Mouse (Mus musculus): ENCODE results near the gene Mad2l2. TPM values are rescaled to one million over a fixed set of nuclear protein-coding genes. Genes with fewer than 3 reads are reported as not detected.

The Mad2l2 gene
- polyA plus RNA-seq, 1 experiment from 2014 or later = 25.5 TPM

DNA sequence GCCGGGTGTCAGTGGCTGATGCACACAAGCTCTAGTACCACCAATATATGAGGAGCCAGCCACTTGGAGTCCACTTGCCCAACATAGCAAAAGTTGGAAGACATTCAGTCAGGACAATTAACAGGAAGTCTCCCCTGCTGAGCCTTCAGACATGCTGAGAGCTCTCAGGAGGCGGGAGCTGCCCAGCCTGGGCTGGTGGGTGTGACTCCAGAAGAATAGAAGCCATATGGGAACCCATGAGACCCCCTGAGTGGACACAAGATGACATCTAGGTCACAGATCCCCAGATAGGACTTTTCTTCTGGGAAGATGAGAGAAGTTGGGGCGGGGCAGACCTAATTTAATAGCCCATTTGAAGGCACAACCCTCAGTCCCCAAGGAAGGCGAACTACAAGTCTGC is 41.0 kb upstream of the Mad2l2 start:
- no peak overlapping the region for H3K4me2 ChIP-seq
- H3K9me3 ChIP-seq (replicated peaks) = no peaks in the 10 kb centered on the region
- peaks cover 38% of the 10 kb centered on the region for H3K4me1 ChIP-seq
- no peak overlapping the region for H3K4me3 ChIP-seq
- H3K36me3 ChIP-seq = no peaks in the 10 kb centered on the region
- 69% methylated on average over 4 of the region's 4 CpGs for WGBS (ENCODE audit: insufficient replicate concordance)
- no peak overlapping the region for H3K9ac ChIP-seq
- no peak for ATAC-seq
- no peak overlapping the region for H3K27ac ChIP-seq
- H3K27me3 ChIP-seq (replicated peaks) = no peaks in the 10 kb centered on the region

DNA sequence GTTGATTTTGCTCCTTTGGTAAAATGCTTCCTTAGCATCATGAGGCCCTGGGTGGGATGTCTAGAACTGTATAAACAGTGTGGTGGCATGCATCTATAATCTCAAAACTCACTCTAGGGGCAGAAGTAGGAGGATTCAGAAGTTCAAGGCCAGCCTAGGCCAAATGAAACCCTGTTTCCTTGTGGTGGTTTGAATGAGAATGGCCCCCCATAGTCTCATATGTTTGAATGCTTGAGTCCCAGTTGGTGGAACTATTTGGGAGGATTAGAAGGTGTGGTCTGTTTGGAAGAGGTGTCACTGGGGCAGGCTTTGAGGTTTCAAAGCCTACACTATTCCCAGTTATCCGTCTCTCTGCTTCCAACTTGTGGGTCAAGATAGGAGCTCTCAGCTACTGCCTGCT is 39.0 kb upstream of the Mad2l2 start:
- no peak overlapping the region for H3K27ac ChIP-seq
- H3K4me3 ChIP-seq = no peak overlapping the region
- H3K4me2 ChIP-seq = no peak overlapping the region
- H3K9ac ChIP-seq = no peak overlapping the region
- H3K27me3 ChIP-seq (replicated peaks) = 0 out of 2 replicates have a peak, but pooled peaks cover 3% of the 10 kb centered on the region
- ATAC-seq = no peak
- no peaks in the 10 kb centered on the region for H3K9me3 ChIP-seq (replicated peaks)
- 86% methylated on average over 1 of the region's 1 CpGs for WGBS (ENCODE audit: insufficient replicate concordance)
- peaks cover 19% of the 10 kb centered on the region for H3K4me1 ChIP-seq
- no peaks in the 10 kb centered on the region for H3K36me3 ChIP-seq

DNA sequence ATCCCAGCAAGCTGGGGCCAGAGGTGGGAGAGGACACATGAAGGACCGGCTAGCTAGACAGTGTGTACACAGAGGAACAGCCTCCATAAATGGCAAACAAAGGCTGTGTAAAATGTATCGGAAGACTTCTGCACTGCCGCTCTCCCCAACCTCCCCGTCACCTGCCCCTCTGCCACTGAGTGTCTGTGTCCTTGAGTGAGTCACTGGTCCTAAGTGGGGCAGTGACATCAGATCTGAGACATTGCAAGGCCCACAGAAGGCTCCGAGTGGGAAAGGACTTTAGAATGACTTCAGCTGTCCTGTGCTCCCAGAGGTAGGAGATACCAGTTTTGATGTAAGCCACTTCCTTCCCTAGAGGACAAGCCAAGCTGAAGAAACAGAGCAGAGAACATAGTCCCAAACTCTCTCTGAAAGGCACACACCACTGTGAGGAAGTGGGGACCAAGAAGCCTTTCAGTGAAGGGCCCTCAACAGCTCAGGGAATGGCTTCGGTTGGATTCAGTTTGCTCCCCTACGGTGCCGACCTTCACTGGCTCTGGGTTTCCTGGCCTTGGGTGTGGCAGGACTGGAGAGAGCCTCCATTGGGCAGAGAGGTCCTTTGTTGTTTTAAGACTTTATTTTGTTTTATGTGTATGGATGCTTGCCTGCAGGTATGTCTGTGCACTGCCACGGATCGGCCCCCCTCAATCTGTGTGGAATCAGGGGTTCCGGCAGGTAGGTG is 37.5 kb upstream of the Mad2l2 start:
- Histone ChIP-seq H3K27me3 (replicated peaks) (0 out of 2 replicates have a peak, but pooled peaks cover 3% of the 10 kb centered on the region), H3K9ac (no peak overlapping the region), H3K9me3 (replicated peaks) (no peaks in the 10 kb centered on the region), H3K4me1 (peaks cover 4% of the 10 kb centered on the region), H3K36me3 (no peaks in the 10 kb centered on the region), H3K4me3 (no peak overlapping the region), H3K27ac (no peak overlapping the region), H3K4me2 (no peak overlapping the region)
- WGBS (ENCODE audit: insufficient replicate concordance) = 76% methylated on average over 11 of the region's 11 CpGs
- ATAC-seq = no peak

DNA sequence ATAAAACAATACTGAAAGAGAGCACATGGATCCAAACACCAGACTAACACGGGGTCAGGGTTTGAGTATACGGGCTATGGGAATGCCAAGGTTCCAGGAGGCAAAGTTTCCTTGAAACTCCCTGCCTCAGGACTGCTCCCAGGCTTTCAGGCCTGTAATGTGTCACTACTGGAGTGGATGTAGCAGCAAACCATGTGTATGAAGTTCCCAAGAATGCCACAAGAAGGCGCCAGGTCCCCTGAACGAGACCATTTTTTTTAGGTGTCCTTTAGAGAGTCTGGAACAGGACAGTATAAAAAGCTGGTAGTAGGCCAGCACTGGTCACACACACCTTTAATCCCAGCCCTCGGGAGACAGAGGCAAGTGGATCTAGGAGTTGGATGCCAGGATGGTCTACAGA is 36.0 kb upstream of the Mad2l2 start:
- Histone ChIP-seq H3K4me1 (no peaks in the 10 kb centered on the region), H3K27me3 (replicated peaks) (0 out of 2 replicates have a peak, but pooled peaks cover 3% of the 10 kb centered on the region), H3K36me3 (no peaks in the 10 kb centered on the region), H3K9ac (no peak overlapping the region), H3K9me3 (replicated peaks) (no peaks in the 10 kb centered on the region), H3K27ac (no peak overlapping the region), H3K4me3 (no peak overlapping the region), H3K4me2 (no peak overlapping the region)
- 74% methylated on average over 5 of the region's 5 CpGs for WGBS (ENCODE audit: insufficient replicate concordance)
- no peak for ATAC-seq

DNA sequence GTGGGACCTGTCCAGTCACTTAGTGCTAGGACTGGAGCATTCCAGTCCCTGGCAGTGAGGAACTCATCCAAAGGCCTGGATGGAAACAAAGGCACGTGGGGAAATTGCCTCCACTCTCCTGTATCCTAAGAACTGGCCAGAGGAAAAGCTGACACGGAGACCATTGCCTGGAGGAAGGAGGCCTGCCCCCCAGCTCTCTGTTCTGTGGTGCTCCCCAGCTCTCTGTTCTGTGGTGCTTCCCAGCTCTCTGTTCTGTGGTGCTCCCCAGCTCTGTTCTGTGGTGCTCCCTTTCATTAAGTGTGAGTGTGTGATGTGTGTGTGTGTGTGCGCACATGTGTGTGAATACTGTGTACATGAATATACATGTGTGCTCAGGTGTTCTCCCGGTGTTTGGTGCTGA is 35.1 kb upstream of the Mad2l2 start:
- H3K27ac ChIP-seq = no peak overlapping the region
- no peaks in the 10 kb centered on the region for H3K9me3 ChIP-seq (replicated peaks)
- peaks cover 3% of the 10 kb centered on the region; the same call in 1 of the 2 replicates for H3K27me3 ChIP-seq (replicated peaks)
- WGBS (ENCODE audit: insufficient replicate concordance) = 65% methylated on average over 4 of the region's 4 CpGs
- ATAC-seq = no peak
- no peak overlapping the region for H3K9ac ChIP-seq
- H3K36me3 ChIP-seq = no peaks in the 10 kb centered on the region
- no peak overlapping the region for H3K4me2 ChIP-seq
- no peak overlapping the region for H3K4me3 ChIP-seq
- no peaks in the 10 kb centered on the region for H3K4me1 ChIP-seq

DNA sequence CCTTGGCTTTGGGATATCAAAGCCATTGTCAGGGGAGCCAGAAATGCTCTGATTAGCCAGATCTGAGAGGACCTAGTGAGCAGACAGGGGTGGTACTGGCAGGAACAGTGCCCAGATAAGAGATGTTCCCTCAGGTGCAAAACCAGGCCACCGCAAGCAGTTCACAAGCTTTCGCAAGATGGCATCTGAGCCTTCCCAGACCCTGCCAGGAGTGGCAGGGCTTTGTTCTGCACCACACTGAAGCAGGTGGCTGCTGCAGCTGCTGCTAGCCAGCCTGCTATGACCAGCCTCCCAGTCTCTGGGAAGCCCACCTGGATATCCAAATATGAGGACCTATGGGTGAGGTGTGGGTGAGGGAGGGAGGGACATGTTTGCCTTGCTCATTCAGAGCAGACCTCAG is 32.2 kb upstream of the Mad2l2 start:
- H3K27ac ChIP-seq = no peak overlapping the region
- H3K4me3 ChIP-seq = no peak overlapping the region
- no peak overlapping the region for H3K4me2 ChIP-seq
- H3K4me1 ChIP-seq = peaks cover 7% of the 10 kb centered on the region; the same call in 1 of the 2 replicates
- 82% methylated on average over 2 of the region's 2 CpGs for WGBS (ENCODE audit: insufficient replicate concordance)
- H3K27me3 ChIP-seq (replicated peaks) = peaks cover 13% of the 10 kb centered on the region
- ATAC-seq = no peak
- no peak overlapping the region for H3K9ac ChIP-seq
- no peaks in the 10 kb centered on the region for H3K36me3 ChIP-seq
- no peaks in the 10 kb centered on the region for H3K9me3 ChIP-seq (replicated peaks)

DNA sequence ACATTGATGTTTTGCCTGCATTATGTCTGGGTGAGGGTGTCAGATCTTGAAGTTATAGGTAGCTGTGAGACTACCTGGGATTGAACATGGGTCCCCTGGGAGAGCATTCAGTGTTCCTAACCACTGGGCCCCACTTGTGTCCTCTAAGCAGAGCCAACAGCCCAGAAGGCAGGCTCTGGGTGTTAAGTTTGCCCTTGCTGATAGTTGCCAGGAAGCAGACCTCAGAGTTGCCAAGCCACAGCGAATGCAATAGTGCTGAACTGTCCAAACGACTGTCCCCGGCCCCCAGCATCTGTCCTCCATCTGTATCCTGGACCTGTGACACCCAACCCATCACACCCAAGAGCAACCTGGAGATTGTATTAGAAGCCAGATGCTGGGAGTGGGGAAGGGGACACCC is 31.5 kb upstream of the Mad2l2 start:
- Histone ChIP-seq H3K4me3 (no peak overlapping the region), H3K9ac (no peak overlapping the region), H3K4me2 (no peak overlapping the region), H3K9me3 (replicated peaks) (no peaks in the 10 kb centered on the region), H3K27me3 (replicated peaks) (peaks cover 13% of the 10 kb centered on the region), H3K36me3 (no peaks in the 10 kb centered on the region), H3K4me1 (peaks cover 7% of the 10 kb centered on the region; the same call in 1 of the 2 replicates), H3K27ac (no peak overlapping the region)
- 58% methylated on average over 3 of the region's 3 CpGs for WGBS (ENCODE audit: insufficient replicate concordance)
- ATAC-seq = no peak

DNA sequence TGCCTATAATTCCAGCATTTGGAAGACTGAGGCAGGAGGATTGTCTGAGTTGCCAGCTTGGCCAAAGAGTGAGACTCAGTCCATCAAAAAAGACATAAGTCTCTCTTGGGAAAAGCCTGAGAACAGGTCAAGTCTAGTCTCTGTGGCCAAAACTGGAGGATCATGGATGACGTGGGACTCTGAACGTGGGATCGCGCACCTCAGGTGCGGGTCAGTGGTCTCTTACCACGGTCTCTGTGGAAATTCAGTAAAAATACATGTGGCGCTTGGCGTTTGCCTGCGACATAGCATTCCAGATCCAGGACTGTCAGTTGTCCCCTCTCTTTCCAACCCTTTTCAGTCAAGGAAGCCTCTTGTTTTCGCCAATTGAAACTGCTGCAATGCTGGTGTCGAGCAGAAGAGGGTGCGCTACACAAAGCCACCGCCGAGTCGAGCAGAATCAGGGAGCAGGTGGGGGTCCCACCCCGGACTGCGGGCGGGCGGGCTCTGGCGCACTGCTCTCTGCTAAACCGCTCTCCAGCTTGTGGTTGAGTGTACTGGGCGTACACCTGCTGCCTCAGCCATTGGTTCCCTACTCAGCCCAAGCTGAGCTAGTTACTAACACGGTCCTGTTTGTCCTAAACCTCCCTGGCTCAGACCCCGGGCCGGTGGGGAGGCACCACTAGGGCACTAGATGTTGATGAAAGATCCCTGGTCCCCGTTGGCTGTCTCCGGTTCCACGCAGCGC is 28.2 kb upstream of the Mad2l2 start:
- Histone ChIP-seq H3K4me3 (peak overlapping the region; percentile 25; the same call in 1 of the 2 replicates), H3K4me2 (peak overlapping the region; percentile 56)
- peak; percentile 56 for ATAC-seq

DNA sequence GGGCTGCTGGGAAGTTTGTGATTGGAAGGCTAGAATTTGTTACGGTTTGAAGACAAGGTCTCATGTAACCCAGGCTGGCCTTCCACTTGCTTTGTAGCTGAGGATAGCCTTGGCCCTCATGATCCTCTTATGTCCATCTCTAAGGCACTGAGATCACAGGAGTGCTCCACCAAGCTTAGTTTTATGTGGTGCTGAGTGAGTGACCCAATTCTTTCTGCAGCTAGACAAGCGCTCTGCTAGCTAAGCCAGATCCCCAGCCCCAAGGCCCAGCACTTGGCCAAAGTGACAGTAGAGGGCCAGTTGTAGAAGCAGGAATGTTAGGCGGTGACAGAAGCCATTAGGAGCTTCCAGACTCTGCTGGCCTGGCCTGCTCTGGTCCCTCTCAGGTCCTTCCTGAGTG is 26.0 kb upstream of the Mad2l2 start:
- 73% methylated on average over 3 of the region's 3 CpGs for WGBS (ENCODE audit: insufficient replicate concordance)
- Histone ChIP-seq H3K4me2 (no peak overlapping the region), H3K27ac (no peak overlapping the region), H3K36me3 (no peaks in the 10 kb centered on the region), H3K4me3 (no peak overlapping the region), H3K9ac (no peak overlapping the region), H3K27me3 (replicated peaks) (peaks cover 27% of the 10 kb centered on the region), H3K4me1 (peaks cover 7% of the 10 kb centered on the region; the same call in 1 of the 2 replicates), H3K9me3 (replicated peaks) (no peaks in the 10 kb centered on the region)
- no peak for ATAC-seq

More for the DNA sequence above, 28.2 kb upstream of the Mad2l2 start:
- no peak overlapping the region for H3K27ac ChIP-seq
- H3K27me3 ChIP-seq (replicated peaks) = peaks cover 12% of the 10 kb centered on the region
- no peaks in the 10 kb centered on the region for H3K9me3 ChIP-seq (replicated peaks)
- peaks cover 7% of the 10 kb centered on the region; the same call in 1 of the 2 replicates for H3K4me1 ChIP-seq
- H3K9ac ChIP-seq = no peak overlapping the region
- H3K36me3 ChIP-seq = no peaks in the 10 kb centered on the region
- WGBS (ENCODE audit: insufficient replicate concordance) = 18% methylated on average over 29 of the region's 29 CpGs

DNA sequence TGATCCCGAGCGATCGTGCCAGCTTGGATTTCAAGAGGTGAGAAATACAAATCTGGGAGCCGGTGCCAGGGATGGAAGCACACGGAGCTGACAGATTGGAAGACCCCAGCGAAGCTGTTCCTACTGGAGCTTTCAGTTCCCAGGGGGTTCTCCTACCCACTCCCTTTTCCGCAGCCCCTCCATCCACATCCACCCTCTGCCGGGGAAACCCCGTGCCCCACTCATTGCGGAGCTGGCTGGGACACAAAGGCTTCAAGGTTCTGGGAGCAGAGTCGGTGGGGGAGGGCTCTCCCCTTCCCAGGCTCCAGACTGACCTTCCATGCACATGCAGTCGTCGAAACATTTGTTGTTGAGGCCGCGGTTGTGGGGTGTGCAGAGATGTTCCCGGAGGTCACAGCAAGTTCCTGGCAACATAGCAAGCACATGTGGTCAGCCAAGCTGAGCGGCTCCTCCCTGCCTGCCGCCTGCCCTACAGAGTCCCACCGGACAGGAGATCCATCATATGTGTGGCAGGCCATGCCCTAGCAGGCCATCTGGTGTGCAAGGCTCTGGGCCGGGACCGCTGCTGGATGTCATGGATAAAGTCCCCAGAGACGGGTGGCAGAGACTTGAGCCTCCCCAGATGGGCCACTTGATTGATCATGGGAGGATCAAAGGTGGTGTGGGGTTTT is 22.4 kb upstream of the Mad2l2 start:
- Histone ChIP-seq H3K27ac (no peak overlapping the region), H3K9ac (no peak overlapping the region)

DNA sequence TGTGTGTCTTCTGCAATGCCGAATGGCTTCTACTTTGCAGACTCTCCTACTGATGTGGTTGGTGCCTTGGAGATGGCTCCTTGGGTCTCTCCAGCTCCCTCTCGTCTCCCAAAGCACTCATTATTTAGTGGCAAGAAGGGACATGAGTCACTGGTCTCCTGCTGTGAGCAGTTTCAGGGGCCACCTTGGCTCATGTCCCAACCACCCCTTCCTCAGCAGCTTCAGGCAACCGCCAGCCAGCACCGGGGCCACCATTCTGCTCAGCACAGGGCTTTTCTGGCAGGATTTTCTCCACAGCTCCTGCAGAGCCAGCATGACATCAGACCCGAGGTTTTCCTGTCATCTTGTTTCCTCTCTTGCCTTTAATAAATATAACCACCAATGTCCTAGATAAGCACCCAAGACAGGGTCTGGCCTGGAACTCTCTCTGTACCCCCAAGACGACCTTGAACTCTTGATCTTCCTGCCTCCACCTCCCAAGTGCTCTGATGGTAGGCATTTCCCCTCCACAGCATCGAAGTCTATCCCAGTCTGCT is 21.6 kb upstream of the Mad2l2 start:
- no peaks in the 10 kb centered on the region for H3K9me3 ChIP-seq (replicated peaks)
- H3K9ac ChIP-seq = no peak overlapping the region
- peak; percentile 29; the same call in 1 of the 2 replicates for ATAC-seq
- no peaks in the 10 kb centered on the region for H3K36me3 ChIP-seq
- peaks cover 5% of the 10 kb centered on the region; the same call in 1 of the 2 replicates for H3K4me1 ChIP-seq
- no peak overlapping the region for H3K4me3 ChIP-seq
- H3K27ac ChIP-seq = no peak overlapping the region
- H3K27me3 ChIP-seq (replicated peaks) = peaks cover 18% of the 10 kb centered on the region
- 24% methylated on average over 7 of the region's 7 CpGs for WGBS (ENCODE audit: insufficient replicate concordance)
- no peak overlapping the region for H3K4me2 ChIP-seq

More for the DNA sequence above, 22.4 kb upstream of the Mad2l2 start:
- Histone ChIP-seq H3K4me1 (peaks cover 5% of the 10 kb centered on the region; the same call in 1 of the 2 replicates), H3K27me3 (replicated peaks) (peaks cover 18% of the 10 kb centered on the region), H3K4me3 (no peak overlapping the region), H3K9me3 (replicated peaks) (no peaks in the 10 kb centered on the region), H3K36me3 (no peaks in the 10 kb centered on the region), H3K4me2 (no peak overlapping the region)
- ATAC-seq = peak; percentile 17; the same call in 1 of the 2 replicates
- 45% methylated on average over 22 of the region's 22 CpGs for WGBS (ENCODE audit: insufficient replicate concordance)

Measured in liver, embryonic 12.5 days (tissue).